Mouse (Mus musculus) induced T-regulatory cell, adult 2 months (primary cell): ENCODE results near the gene Gal3st2b.
"Not testable (repeated sequence)": the region's sequence is repeated elsewhere in the genome, so short reads cannot be mapped to it uniquely, and the experiment has no call there.

Source experiments
- DNase-seq: peaks from one replicate; pipeline ENCODE4 v3.0.0-alpha.2; 2012; ENCODE audit warnings: low read depth

Gene Gal3st2b

GRCm38 (mm10) chr1:93980932-93981331 is 62.8 kb downstream of the Gal3st2b start:
- not testable (repeated sequence) for DNase-seq

- DNase-seq, result no peak
Observed at GRCm38 (mm10) chr1:93986167-93986566, 68.1 kb downstream of the Gal3st2b start.

- DNase-seq, result no peak
Observed at GRCm38 (mm10) chr1:93988786-93989185, 70.7 kb downstream of the Gal3st2b start.

DNA sequence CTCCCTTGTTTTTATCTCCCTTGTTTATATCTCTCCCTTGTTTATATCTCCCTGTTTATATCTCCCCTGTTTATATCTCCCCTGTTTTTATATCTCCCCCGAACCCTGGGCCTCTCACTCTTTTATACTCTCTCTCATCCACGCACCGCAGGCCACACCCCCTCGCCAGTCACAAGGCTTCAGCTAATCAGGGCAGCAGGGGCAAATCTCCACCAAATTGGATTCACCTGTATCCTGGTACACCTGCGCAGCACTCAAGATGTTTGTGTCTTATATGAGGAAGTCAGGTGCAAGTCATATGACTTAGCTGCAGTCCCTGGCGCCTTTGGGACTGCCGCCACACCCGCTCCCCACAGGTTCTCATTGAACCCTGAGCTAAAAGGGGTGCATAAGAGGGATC is 72.1 kb downstream of the Gal3st2b start, which contains the start of gene Gal3st2c:
Gene Gal3st2c, plus strand, starts transcription at position 301 of the 400 bp plus-strand sequence.
- DNase-seq, result not testable (repeated sequence)

DNA sequence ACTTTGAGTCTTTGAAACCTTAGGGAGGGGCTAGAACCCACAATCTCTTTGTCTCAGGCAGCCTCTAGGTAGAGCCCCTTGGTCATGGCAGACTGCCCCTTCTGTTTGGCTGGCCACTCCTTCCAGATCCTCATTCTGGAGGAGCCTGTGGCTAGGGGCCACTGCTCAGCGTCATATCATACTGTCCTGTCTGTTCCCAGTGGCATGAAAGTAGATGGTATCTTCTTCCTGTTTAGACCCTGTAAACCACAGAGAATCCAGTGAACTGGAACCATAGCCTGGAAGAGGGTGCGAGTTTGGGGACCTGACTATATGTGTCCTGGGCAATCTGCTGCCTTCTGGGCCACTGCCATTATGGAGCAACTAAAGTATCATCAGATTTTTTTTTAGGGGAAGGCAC is 73.0 kb downstream of the Gal3st2b start:
- not testable (repeated sequence) for DNase-seq

GRCm38 (mm10) chr1:93991491-93991890 is 73.4 kb downstream of the Gal3st2b start:
- DNase-seq, result not testable (repeated sequence)
